Mouse (Mus musculus) common myeloid progenitor, adult 5-6 weeks (primary cell): ENCODE measurements around the gene Rspry1. TPM values are rescaled to one million over a fixed set of nuclear protein-coding genes. Genes with fewer than 3 reads are reported as not detected.
A peak's percentile ranks its signal among the peaks of the same experiment; 100 is the strongest.

Experiments used
- ATAC-seq: replicated peaks from 2 replicates; pipeline ENCODE4 v1.8.0; 2016; ENCODE audit warnings: low read depth, mild to moderate bottlenecking, moderate TSS enrichment, inconsistent platforms; ENCODE audit not compliant: poor library complexity, severe bottlenecking
- total RNA-seq: library from RNA; stranded (forward); fragments of 200-1000, 187-1606 nt; gene quantifications from 2 replicates; pipeline ENCODE4 v1.2.3, GENCODE M21; 2017

The Rspry1 gene
- total RNA-seq, 1 experiment from 2014 or later, result 42.9 TPM

DNA sequence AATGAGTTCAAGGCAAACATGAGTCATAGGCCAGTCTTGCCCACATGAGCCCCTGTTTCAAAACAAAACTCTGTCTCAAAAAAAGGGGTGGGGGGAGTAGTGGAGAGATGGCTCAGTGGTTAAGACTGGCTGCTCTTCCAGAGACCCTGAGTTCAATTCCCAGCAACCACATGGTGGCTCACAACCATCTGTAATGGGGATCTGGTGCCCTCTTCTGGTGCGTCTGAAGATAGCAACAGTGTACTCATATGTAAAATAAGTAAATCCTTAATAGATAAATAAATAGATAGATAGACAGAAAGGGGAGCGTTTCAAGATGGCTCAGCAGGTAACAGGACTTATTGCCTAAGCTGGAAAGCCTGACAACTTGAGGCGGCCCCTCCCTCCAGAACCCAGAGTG is 78.7 kb downstream of the Rspry1 start:
- ATAC-seq, result no peak

DNA sequence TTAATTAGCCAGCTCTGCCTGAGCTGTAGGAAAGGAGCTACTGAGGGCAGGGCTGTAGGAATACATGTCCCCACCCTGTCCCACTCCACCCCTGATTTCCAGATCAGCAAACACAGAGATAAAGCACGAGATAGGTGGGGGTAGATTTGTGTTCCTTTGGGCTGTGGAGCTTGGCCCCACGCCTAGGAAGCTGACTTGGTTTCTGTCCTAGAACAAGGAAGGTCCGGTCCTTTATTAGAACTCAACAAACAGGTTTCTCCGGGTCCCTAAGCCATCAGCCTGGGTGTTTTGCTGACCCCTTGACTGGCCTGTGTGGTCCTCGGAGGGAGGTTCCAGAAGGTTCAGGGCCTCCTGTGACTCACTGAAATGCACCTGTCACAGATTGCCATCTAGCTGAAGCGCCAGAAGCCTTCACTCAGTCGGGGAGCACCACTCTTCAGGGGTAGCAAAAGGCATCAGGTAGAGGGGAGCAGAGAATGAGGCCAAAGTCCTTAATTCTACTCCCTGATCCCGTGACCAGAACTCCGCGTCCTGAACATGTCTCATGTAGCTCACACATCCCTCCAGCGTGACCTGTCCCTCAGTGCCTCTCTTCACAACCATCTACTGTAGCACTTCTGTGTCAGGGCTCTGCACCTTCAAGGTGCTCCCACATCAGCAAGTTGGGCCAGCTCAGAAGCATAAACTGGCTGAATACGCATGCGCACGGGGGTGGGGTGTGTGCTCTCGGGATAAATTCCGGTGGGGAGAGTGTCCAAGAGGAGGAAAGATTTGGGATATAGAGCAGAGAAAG is 81.2 kb downstream of the Rspry1 start:
- ATAC-seq, result no peak

DNA sequence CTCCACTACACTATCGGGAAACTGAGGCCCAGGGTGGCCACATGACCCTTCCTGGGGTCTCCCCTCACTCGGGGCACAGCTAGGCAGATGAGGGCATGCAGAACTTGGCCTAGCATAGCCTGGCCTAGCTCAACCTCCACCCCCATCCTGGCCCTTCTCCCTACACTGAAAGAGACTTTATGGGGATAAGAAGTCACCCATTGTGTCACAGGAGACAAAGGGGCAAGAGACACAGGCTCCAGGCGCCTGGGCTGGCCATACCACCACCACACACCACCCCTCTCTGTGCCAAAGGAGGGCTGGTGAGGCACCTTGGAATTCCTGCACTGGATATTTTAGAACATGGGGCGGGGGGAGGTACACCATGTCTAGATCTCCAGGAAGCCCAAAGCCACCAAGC is 82.5 kb downstream of the Rspry1 start:
- no peak for ATAC-seq

DNA sequence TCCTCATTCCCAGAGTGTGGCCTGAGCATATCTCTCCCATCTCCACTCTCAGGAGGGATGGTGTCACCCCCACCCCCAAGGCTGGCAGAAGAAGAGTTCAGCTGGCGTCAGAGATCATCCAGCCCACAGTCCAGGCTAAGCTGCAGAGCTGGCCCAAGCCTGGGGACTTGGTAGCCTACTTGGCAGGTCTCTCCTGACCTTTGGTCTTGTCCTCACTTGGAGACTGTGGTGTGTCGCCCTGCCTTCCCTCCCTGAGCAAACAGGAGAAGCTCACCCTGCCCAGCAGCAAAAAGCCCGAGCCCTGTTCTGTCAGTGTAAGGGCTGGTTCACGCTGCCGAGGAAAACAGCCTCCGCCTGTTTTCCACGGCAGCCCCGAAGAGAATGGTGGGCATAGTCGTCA is 84.2 kb downstream of the Rspry1 start:
- no peak for ATAC-seq

DNA sequence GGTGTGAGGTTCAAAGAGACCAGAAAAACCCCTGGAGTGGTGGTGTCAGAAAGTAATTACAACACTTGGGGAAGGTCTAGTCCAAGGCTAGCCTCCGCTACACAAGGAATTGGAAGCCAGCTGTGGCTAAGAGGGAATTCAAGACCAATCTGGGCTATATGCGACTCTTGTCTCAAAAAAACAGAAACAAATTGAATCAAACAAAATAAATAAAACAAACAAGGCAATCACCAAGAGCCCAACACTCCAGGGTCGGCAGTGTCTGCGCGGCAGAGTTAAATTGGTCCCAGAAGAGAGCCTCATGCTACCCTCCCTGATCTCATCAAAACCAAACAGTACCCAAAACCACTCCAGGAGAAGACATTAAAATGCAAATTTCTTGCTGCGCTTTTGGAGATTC is 93.0 kb downstream of the Rspry1 start:
- ATAC-seq, result no peak

DNA sequence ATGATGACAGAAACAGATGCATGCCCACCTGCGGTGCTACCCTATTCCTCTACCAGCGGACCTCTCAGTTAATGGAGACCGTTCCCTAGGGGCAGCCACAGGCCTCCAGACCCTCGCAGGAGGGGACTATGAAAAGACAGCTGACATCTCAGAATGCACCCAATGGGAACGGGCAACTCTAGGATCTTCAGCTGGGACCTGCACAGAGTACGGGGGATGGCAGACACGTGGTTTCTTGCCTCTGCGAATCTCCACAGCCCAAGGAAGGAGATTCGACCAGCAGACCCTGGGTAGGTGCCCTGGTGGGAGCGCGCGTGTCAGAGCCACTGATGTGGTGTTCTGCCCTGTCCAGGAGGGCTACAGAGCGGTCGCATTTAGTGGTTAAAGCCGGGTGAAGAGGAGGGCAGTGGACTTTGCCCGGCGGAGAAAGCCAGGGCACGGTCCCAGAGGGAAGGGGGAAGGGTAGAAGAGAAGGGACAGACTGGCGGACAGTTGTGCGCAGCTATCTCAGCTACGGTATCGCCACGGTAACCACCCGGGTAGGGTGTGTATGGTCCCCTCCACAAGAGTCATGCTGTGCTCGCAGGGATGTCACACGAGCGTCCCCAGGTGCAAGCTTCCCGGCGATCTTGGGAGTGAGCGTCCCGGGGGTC is 93.7 kb downstream of the Rspry1 start:
- ATAC-seq, result peak; percentile 40

DNA sequence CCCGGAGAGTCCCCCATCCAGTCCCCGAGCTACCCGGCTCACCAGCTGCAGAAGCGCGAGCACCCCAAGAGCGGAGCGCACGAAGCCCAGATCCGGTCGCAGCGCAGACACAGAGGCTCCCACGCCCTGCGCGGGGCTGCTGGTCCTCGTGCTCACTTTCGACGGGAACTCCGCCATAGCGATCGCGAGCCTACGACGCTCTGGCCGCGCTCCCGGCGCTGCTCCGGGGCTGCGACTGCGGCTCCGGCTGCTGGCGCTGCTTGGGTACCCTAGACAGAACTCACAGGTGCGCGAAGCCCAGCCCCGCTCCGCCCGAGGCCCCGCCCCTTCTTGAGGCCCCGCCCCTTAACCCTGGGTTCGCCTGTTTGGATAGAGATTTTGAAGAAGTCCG is 94.3 kb downstream of the Rspry1 start, which contains the start of gene Pllp:
Pllp (minus strand) TSS at position 285 of the 391 bp plus-strand sequence.
- peak; percentile 70 for ATAC-seq

DNA sequence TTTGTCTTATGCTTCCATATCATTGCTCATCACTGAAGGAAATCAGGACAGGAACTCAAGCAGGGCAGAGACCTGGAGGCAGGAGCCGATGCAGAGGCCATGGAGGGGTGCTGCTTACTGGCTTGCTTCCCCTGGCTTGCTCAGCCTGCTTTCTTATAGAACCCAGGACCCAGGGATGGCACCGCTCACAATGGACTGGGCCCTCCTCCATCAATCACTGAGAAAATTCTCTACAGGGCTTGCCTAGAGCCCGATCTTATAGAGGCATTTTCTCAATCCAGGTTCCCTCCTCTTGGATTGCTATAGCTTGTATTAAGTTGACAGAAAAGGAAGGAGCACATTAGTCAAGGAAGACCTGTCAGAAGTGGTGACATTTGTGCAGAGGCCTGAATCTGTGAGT is 94.8 kb downstream of the Rspry1 start:
- ATAC-seq, result no peak

DNA sequence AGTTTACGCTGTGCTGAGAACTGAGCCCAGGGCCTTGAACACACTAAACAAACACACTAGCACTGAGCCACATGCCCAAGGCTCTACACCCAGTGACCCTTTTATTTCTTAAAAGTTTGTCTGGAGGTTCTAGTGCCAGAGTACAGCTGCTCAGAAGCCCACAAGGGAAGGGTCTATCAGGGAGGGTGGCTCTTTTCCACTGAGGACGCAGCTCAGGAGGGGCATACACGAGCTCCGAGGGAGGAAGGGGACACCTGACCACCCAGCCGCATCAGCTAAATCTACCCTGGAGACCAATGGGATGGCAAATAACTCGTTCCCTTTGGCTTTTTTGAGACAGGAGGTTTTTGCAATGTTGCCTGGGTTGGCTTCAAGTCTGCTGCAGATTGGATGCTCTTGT is 96.2 kb downstream of the Rspry1 start:
- ATAC-seq, result no peak

DNA sequence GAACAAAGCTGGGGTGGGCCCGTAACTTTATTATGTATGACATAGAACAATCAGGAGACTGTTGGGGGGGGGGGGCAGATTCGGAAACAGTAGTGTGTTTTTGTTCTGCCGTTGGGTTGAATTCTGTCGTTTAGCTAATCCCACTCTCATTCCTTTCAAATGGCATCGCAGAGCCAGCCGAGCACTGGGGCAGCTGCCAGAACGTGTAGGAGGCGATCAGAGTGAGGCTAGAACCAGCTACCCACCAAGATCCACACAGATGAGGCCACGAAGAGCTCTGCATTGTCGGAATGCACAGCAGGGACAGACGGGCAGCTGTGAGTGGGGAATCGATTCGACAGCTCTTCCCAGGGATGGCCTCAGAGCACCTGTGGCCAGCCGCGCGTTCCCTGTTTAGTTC is 97.6 kb downstream of the Rspry1 start:
- ATAC-seq, result no peak

DNA sequence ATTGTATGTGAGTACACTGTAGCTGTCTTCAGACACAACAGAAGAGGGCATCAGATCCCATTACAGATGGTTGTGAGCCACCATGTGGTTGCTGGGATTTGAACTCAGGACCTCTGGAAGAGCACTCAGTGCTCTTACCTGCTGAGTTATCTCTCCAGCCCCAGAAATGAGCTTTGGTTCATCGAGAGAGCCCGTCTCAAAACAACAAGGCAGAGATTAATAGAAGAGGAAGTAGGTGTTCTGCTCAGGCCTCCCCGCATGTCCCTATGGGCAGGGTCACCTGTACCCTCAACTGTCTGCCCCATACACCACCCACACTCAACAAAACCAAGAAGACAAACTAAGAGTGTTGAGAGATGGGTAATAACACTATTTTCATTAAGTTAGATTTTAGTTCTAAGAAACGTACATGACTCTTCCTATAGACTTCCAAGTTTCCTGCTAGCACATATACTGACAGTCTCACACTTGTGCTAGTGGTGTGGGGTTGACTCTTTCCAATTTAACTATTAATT is 98.7 kb downstream of the Rspry1 start:
- ATAC-seq, result no peak

DNA sequence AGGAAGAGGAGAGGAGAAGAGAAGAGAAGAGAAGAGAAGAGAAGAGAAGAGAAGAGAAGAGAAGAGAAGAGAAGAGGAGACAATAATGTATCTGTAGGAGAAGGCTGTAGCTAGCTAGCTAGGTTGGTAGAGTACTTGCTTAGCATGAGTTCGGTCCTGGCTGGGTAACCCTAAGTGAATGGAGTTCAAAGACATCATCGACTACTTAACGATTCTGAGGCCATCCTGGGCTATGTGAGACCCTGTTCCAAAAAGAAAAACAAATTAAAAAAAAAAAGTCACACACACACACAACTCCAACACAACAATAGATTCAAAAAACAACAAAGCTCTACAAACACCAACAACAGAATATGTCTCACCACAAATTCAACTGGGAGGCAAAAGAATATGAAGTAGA is 100.4 kb downstream of the Rspry1 start:
- ATAC-seq, result no peak

DNA sequence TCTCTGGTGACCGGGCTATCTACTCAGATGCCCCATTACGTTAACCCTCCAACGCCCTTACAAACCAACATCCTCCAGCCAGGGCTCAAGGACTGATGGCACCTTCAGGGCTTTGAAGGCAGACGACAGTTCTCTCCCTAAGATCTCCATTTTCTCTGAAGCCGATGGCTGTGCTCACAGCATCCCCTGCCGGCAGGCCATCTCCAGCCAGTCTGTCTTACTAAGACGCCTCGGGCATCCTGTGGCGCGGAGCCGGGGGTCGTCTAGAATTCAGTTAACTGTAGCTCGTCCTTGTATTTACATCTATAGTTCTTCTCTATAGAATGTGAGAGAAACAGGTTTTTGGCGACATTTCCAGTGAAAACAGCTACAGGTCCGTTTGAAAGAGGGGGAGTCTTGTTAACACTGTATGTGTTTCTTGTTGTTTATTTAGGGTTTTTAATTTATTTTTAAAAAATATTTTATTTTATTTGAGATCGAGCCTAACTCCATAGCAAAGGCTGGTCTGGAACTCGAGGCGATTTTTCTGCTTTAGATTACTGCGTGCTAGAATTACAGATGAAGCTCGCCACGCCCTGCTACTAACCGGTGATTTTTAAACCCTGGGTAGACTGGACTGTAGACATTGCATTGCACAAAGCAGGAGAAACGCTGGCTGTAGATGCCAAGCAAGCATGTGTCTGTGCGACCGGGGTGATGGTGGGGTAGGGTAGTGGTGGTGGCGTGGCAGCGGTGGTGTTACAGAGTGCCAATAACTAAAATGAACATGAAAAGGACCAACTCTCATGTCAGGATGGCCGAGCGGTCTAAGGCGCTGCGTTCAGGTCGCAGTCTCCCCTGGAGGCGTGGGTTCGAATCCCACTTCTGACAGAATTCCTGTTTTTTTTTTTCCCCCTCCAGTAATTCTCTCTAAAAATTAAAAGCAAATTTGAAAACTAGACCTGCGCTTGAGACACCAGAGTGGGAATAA is 101.4 kb downstream of the Rspry1 start:
- peak; percentile 62 for ATAC-seq

DNA sequence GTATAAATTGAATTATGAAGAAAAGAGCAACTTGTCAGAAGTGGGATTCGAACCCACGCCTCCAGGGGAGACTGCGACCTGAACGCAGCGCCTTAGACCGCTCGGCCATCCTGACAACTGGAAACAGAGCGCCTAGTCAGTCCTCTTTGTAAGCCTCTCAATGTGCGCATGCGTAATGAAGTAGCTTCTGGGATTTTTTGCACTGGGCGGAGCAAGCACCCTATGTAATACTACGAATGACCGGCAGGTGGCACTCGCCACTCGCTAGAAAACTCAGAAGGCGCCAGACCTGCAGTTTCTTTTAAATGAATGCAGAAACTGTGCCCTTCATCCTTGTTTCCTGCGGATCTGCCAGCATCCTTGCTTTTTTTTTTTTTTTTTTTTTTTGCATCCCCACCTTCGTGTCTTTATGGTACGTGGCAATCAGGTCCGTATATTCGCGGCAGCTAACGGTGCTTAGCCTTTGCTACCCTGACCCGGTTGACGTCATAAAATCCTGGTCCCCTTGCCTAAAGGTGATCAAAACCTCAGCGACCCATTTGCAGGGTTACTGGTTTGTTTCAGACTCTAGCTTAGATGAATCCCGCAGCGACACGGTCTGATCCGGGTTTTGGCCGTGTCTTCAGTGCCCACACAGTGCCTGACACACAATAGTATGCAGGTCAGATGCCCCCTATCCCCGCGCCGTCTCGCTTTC is 102.4 kb downstream of the Rspry1 start:
- peak; percentile 68 for ATAC-seq

DNA sequence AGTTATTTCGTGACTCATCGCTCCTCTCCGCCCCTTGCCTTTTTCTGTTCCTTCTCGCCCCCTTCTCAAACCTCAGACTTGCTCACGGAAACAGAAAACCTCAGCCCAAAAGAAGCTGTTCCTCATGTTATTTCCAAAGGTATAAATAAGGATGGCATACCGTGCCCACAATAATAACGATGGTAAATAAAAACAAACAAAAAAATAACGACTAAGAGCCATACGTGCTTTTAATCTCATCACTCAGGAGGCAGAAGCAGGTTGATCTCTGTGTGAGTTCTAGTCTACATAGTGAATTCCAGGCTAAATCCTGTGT is 102.9 kb downstream of the Rspry1 start:
- ATAC-seq, result no peak

DNA sequence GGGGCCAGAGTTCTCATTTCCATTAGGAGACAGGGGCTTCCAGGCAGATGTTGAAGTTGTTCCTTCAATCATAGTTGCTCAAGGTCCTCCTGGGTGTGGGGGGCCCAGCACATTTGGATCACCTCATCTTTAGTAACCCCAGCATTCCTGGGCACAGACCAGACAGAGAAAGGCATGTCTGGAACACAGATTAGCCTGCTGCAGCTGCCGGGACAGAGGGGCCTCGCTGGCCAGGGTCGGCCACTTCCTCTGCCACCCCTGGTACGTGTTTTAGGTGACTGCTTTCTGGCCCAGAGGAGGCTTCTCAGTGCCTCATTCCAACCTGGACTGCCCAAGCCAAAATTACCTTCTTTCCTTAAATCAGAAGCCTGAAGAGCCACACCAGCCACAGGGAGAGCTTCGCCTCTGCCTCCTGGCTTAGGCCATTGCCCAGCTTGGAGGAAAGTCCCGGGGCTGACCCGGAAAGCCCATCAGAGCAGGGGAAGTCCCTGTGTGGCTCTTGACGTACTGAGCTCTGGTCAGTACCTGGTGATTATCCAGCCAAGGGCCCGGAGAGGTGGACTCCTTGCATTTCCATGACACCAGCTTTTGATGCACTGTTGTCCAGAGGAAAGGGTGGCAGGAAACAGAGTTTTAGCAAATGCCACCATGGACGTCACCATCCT is 104.0 kb downstream of the Rspry1 start:
- ATAC-seq, result no peak

DNA sequence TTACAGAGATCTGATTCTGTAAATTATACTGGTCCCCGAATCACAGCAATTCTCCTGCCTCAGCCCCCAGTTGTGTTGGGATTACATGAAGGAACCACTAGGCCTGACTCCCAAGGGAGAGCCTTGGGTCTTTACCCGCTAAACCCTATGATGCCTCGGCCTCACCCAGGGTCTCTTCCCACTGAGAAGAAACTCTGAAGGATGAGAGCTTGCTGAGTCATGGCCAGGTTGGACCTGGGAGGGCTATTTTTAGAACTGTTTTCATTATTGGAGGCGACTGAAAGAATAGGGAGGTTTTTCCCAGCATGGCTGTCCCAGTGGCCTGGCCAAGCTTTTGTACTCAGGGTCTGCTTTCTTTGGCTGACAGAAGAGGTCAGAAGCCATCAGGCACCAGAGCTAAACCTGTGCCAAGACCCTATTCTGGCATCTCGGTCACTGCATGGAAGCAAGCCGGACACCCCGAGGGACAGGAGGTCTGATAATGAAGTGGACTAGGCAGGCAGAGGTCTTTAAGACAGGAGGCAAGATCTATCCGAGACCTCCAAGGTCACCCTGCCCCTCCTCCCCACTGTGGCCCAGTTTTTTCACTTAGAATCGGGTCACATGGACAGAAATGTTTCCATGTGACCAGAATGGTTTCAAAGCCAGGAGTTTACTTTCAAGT is 105.1 kb downstream of the Rspry1 start:
- ATAC-seq, result no peak
